Mouse (Mus musculus): ENCODE data around the gene 1700037H04Rik.
A peak's percentile ranks its signal among the peaks of the same experiment; 100 is the strongest.

Gene 1700037H04Rik

GRCm38 (mm10) chr2:131147043-131147365, 12.9 kb downstream of the 1700037H04Rik start:
- no peak for DNase-seq (ENCODE audit: low read depth in 2 of 2, low spot score in 2 of 2)

- no peak for DNase-seq (ENCODE audit: low read depth in 2 of 2, low spot score in 2 of 2)
These were observed 13.5 kb downstream of the 1700037H04Rik start for GRCm38 (mm10) chr2:131146193-131147042.

GRCm38 (mm10) chr2:131145536-131145935, 14.3 kb downstream of the 1700037H04Rik start:
- DNase-seq (ENCODE audit: low read depth in 2 of 2, low spot score in 2 of 2): no peak

GRCm38 (mm10) chr2:131145121-131145520, 14.8 kb downstream of the 1700037H04Rik start:
- no peak for DNase-seq (ENCODE audit: low read depth in 2 of 2, low spot score in 2 of 2)

- DNase-seq (ENCODE audit: low read depth in 2 of 2, low spot score in 2 of 2): no peak
These were observed 16.7 kb downstream of the 1700037H04Rik start for GRCm38 (mm10) chr2:131143007-131143780.

- DNase-seq (ENCODE audit: low read depth in 2 of 2, low spot score in 2 of 2): peak; percentile 29 to 49
These were observed 17.3 kb downstream of the 1700037H04Rik start for GRCm38 (mm10) chr2:131142592-131142991.

- no peak for DNase-seq (ENCODE audit: low read depth in 2 of 2, low spot score in 2 of 2)
These were observed 18.4 kb downstream of the 1700037H04Rik start for GRCm38 (mm10) chr2:131141336-131141986.

- DNase-seq (ENCODE audit: low read depth in 2 of 2, low spot score in 2 of 2): no peak
These were observed 19.4 kb downstream of the 1700037H04Rik start for GRCm38 (mm10) chr2:131140533-131140905.

GRCm38 (mm10) chr2:131139886-131140532, 19.9 kb downstream of the 1700037H04Rik start:
- DNase-seq (ENCODE audit: low read depth in 2 of 2, low spot score in 2 of 2): no peak

- no peak for DNase-seq (ENCODE audit: low read depth in 2 of 2, low spot score in 2 of 2)
These were observed 20.6 kb downstream of the 1700037H04Rik start for GRCm38 (mm10) chr2:131139287-131139686.

GRCm38 (mm10) chr2:131138760-131139159, 21.1 kb downstream of the 1700037H04Rik start:
- no peak for DNase-seq (ENCODE audit: low read depth in 2 of 2, low spot score in 2 of 2)

GRCm38 (mm10) chr2:131138296-131138695, 21.6 kb downstream of the 1700037H04Rik start:
- no peak for DNase-seq (ENCODE audit: low read depth in 2 of 2, low spot score in 2 of 2)

- no peak for DNase-seq (ENCODE audit: low read depth in 2 of 2, low spot score in 2 of 2)
These were observed 24.3 kb downstream of the 1700037H04Rik start for GRCm38 (mm10) chr2:131135521-131136139.

GRCm38 (mm10) chr2:131134826-131135400, 25.0 kb downstream of the 1700037H04Rik start:
- DNase-seq (ENCODE audit: low read depth in 2 of 2, low spot score in 2 of 2): no peak

- no peak for DNase-seq (ENCODE audit: low read depth in 2 of 2, low spot score in 2 of 2)
These were observed 25.5 kb downstream of the 1700037H04Rik start for GRCm38 (mm10) chr2:131134381-131134780.

- no peak for DNase-seq (ENCODE audit: low read depth in 2 of 2, low spot score in 2 of 2)
These were observed 26.8 kb downstream of the 1700037H04Rik start, which contains the start of gene Gm11037 for GRCm38 (mm10) chr2:131132930-131133547. TSS of gene Gm11037 (plus strand) at chr2:131133497.

- DNase-seq (ENCODE audit: low read depth in 2 of 2, low spot score in 2 of 2): no peak
These were observed 27.6 kb downstream of the 1700037H04Rik start for GRCm38 (mm10) chr2:131132111-131132888.

- DNase-seq (ENCODE audit: low read depth in 2 of 2, low spot score in 2 of 2): no peak
These were observed 29.0 kb downstream of the 1700037H04Rik start for GRCm38 (mm10) chr2:131130849-131131248.

- DNase-seq (ENCODE audit: low read depth in 2 of 2, low spot score in 2 of 2): no peak
These were observed 30.0 kb downstream of the 1700037H04Rik start for GRCm38 (mm10) chr2:131129836-131130235.

Data from CD8-positive naive resting alpha-beta T cell, adult 2 months (primary cell).